Mouse (Mus musculus): ENCODE measurements around the gene Olfr1232.

The Olfr1232 gene

GRCm38 (mm10) chr2:89329575-89329974, at the start of gene Olfr1232:
Olfr1232 (minus strand) TSS chr2:89329675.
- no peak for DNase-seq

GRCm38 (mm10) chr2:89364765-89365164, 35.3 kb upstream of the Olfr1232 start, which contains the start of gene Olfr1234:
Olfr1234 (minus strand) TSS chr2:89364865.
- no peak for DNase-seq

GRCm38 (mm10) chr2:89342298-89342697, 12.8 kb upstream of the Olfr1232 start, which contains the start of gene Olfr1233:
Olfr1233 (minus strand) TSS chr2:89342398.
- no peak for DNase-seq

GRCm38 (mm10) chr2:89306974-89307373, 22.5 kb downstream of the Olfr1232 start, which contains the start of gene Olfr1231:
Olfr1231 (minus strand) TSS chr2:89307074.
- DNase-seq, result no peak

GRCm38 (mm10) chr2:89297168-89297567, 32.3 kb downstream of the Olfr1232 start, which contains the start of gene Olfr1230:
Olfr1230 (minus strand) TSS chr2:89297268.
- no peak for DNase-seq

- DNase-seq, result no peak
Observed at GRCm38 (mm10) chr2:89287914-89288313, 41.6 kb downstream of the Olfr1232 start, which contains the start of gene Olfr1229. Olfr1229 (minus strand) TSS chr2:89288014.
